Mouse (Mus musculus) heart, embryonic 16.5 days (tissue): ENCODE measurements around the gene Armc7. TPM values are rescaled to one million over a fixed set of nuclear protein-coding genes. Genes with fewer than 3 reads are reported as not detected.
"Not testable (repeated sequence)": the region's sequence is repeated elsewhere in the genome, so short reads cannot be mapped to it uniquely, and the experiment has no call there.

Experiments used
- ATAC-seq: fragments of 200-750 bp; cut with Nextera tagmentation; replicated peaks from 2 replicates; pipeline ENCODE4 v1.8.0; 2017; ENCODE audit warnings: moderate number of reproducible peaks; ENCODE audit not compliant: insufficient read depth, low FRiP score; ENCODE audit errors: extremely low read depth
- H3K27ac ChIP-seq: fragments of 300-500 bp; sonication (generic); 2 replicates; pipeline ENCODE4 v1.5.1; 2014; ENCODE audit warnings: mild to moderate bottlenecking, low read length, control low read depth, moderate library complexity
- H3K27me3 ChIP-seq: fragments of 300-500 bp; sonication (generic); 2 replicates; pipeline ENCODE4 v1.6.1; 2014; ENCODE audit warnings: low read length, mixed read lengths; ENCODE audit not compliant: control insufficient read depth, insufficient read depth
- H3K36me3 ChIP-seq: fragments of 300-500 bp; sonication (generic); 2 replicates; pipeline ENCODE4 v1.6.1; 2014; ENCODE audit not compliant: control insufficient read depth, insufficient read depth
- H3K4me1 ChIP-seq: fragments of 300-500 bp; sonication (generic); 2 replicates; pipeline ENCODE4 v1.6.1; 2014; ENCODE audit warnings: low read length, mixed read lengths; ENCODE audit not compliant: control insufficient read depth, insufficient read depth
- H3K4me2 ChIP-seq: fragments of 300-500 bp; sonication (generic); 2 replicates; pipeline ENCODE4 v1.6.1; 2014; ENCODE audit warnings: low read depth, mild to moderate bottlenecking, control low read depth, low read length
- H3K4me3 ChIP-seq: fragments of 300-500 bp; sonication (generic); 2 replicates; pipeline ENCODE4 v1.5.1; 2014; ENCODE audit warnings: mild to moderate bottlenecking, control low read depth, low read length
- H3K9ac ChIP-seq: fragments of 300-500 bp; sonication (generic); 2 replicates; pipeline ENCODE4 v1.6.1; 2014; ENCODE audit warnings: low read length, control low read depth
- H3K9me3 ChIP-seq: fragments of 300-500 bp; sonication (generic); replicated peaks from 2 replicates; pipeline ENCODE4 v1.6.1; 2016; ENCODE audit warnings: low read length; ENCODE audit not compliant: control insufficient read depth
- WGBS: fragments of 180-500 bp; shearing (Covaris S2); extraction: QIAGEN DNeasy Blood & Tissue Kit; methylation state at CpG from one replicate; pipeline ENCODE4 v1.1.7; 2014; 5-methylcytosine and 5-hydroxymethylcytosine counted together
- polyA plus RNA-seq: library from polyadenylated mRNA; unstranded; fragments of >200 nt; fragmentation: Nextera tagmentation; extraction: Ambion mirVana; gene quantifications from 2 replicates; pipeline ENCODE4 v1.2.1, GENCODE M21; 2015

The Armc7 gene
- polyA plus RNA-seq, 1 experiment from 2014 or later: 6.2 TPM

- no peaks in the 10 kb centered on the region for H3K27me3 ChIP-seq
- H3K4me3 ChIP-seq: peak within 1 kb of the TSS; percentile 19
- 75% methylated on average over 16 of the region's 16 CpGs for WGBS
- no peaks in the 10 kb centered on the region for H3K36me3 ChIP-seq
- no peaks in the 10 kb centered on the region for H3K9me3 ChIP-seq
- no peak within 1 kb of the TSS; the same call in none of the 2 replicates for H3K4me2 ChIP-seq
- peak; percentile 25; the same call in 1 of the 2 replicates for ATAC-seq
- peak within 1 kb of the TSS; percentile 65; the same call in 1 of the 2 replicates for H3K27ac ChIP-seq
- H3K4me1 ChIP-seq: peaks cover 5% of the 10 kb centered on the region
- H3K9ac ChIP-seq: no peak within 1 kb of the TSS
Measured at GRCm38 (mm10) chr11:115462243-115462891, 13.1 kb upstream of the Armc7 start, which contains the start of gene Slc16a5. TSS of gene Slc16a5 (plus strand) at chr11:115462474.

GRCm38 (mm10) chr11:115463397-115463796 is 12.1 kb upstream of the Armc7 start:
- H3K4me2 ChIP-seq: peak overlapping the region; percentile 16; the same call in 1 of the 2 replicates
- no peaks in the 10 kb centered on the region for H3K9me3 ChIP-seq
- H3K9ac ChIP-seq: no peak overlapping the region
- H3K27ac ChIP-seq: peak overlapping the region; percentile 65; the same call in 1 of the 2 replicates
- ATAC-seq: 0 out of 2 replicates have a peak, but pooled peaks have one; percentile 12
- no peaks in the 10 kb centered on the region for H3K27me3 ChIP-seq
- no peaks in the 10 kb centered on the region for H3K36me3 ChIP-seq
- H3K4me3 ChIP-seq: peak overlapping the region; percentile 28
- WGBS: 42% methylated on average over 11 of the region's 11 CpGs
- peaks cover 3% of the 10 kb centered on the region; the same call in 1 of the 2 replicates for H3K4me1 ChIP-seq

GRCm38 (mm10) chr11:115464851-115465250 is 10.6 kb upstream of the Armc7 start:
- peak overlapping the region; percentile 30 for H3K4me3 ChIP-seq
- 86% methylated on average over 8 of the region's 8 CpGs for WGBS
- peak overlapping the region; percentile 18; the same call in 1 of the 2 replicates for H3K4me2 ChIP-seq
- peaks cover 3% of the 10 kb centered on the region; the same call in 1 of the 2 replicates for H3K4me1 ChIP-seq
- no peaks in the 10 kb centered on the region for H3K36me3 ChIP-seq
- ATAC-seq: no peak
- H3K9me3 ChIP-seq: no peaks in the 10 kb centered on the region
- no peak overlapping the region; the same call in 1 of the 2 replicates for H3K9ac ChIP-seq
- H3K27me3 ChIP-seq: no peaks in the 10 kb centered on the region
- no peak overlapping the region; the same call in 1 of the 2 replicates for H3K27ac ChIP-seq

GRCm38 (mm10) chr11:115467217-115467618 is 8.2 kb upstream of the Armc7 start:
- Histone ChIP-seq H3K27ac (no peak overlapping the region), H3K27me3 (no peaks in the 10 kb centered on the region), H3K4me2 (no peak overlapping the region), H3K9ac (no peak overlapping the region), H3K36me3 (no peaks in the 10 kb centered on the region), H3K4me3 (no peak overlapping the region), H3K9me3 (no peaks in the 10 kb centered on the region), H3K4me1 (peaks cover 3% of the 10 kb centered on the region; the same call in 1 of the 2 replicates)
- WGBS: 38% methylated on average over 4 of the region's 4 CpGs
- ATAC-seq: no peak

- WGBS: 71% methylated on average over 7 of the region's 7 CpGs
- Histone ChIP-seq H3K4me1 (peaks cover 13% of the 10 kb centered on the region), H3K9ac (no peak overlapping the region)
Measured at GRCm38 (mm10) chr11:115472183-115472582, 3.3 kb upstream of the Armc7 start.

GRCm38 (mm10) chr11:115473626-115474275 is 1.7 kb upstream of the Armc7 start:
- H3K36me3 ChIP-seq: no peaks in the 10 kb centered on the region
- 14% methylated on average over 15 of the region's 15 CpGs for WGBS
- no peak overlapping the region for H3K4me3 ChIP-seq
- ATAC-seq: peak; percentile 46
- no peak overlapping the region for H3K9ac ChIP-seq
- H3K9me3 ChIP-seq: no peaks in the 10 kb centered on the region
- H3K27ac ChIP-seq: peak overlapping the region; percentile 80
- no peak overlapping the region for H3K4me2 ChIP-seq
- H3K27me3 ChIP-seq: no peaks in the 10 kb centered on the region
- H3K4me1 ChIP-seq: peaks cover 13% of the 10 kb centered on the region

More at GRCm38 (mm10) chr11:115472183-115472582, 3.3 kb upstream of the Armc7 start:
- no peak overlapping the region for H3K4me3 ChIP-seq
- no peak overlapping the region for H3K27ac ChIP-seq
- no peak for ATAC-seq
- H3K36me3 ChIP-seq: no peaks in the 10 kb centered on the region
- H3K4me2 ChIP-seq: no peak overlapping the region
- H3K9me3 ChIP-seq: no peaks in the 10 kb centered on the region
- H3K27me3 ChIP-seq: no peaks in the 10 kb centered on the region

GRCm38 (mm10) chr11:115475758-115476237 is 331 bp downstream of the Armc7 start:
- peak overlapping the region; percentile 5; the same call in 1 of the 2 replicates for H3K27ac ChIP-seq
- H3K4me3 ChIP-seq: peak overlapping the region; percentile 78
- 4% methylated on average over 28 of the region's 28 CpGs for WGBS

GRCm38 (mm10) chr11:115476630-115477029 is 1.2 kb downstream of the Armc7 start:
- H3K9me3 ChIP-seq, H3K27me3 ChIP-seq, H3K9ac ChIP-seq, H3K27ac ChIP-seq, ATAC-seq, H3K36me3 ChIP-seq: not testable (repeated sequence)
- peak overlapping the region; percentile 73 for H3K4me2 ChIP-seq
- H3K4me1 ChIP-seq: peaks cover 13% of the 10 kb centered on the region
- WGBS: 74% methylated on average over 4 of the region's 4 CpGs
- peak overlapping the region; percentile 78 for H3K4me3 ChIP-seq

More at GRCm38 (mm10) chr11:115475758-115476237, 331 bp downstream of the Armc7 start:
- H3K4me1 ChIP-seq: peaks cover 13% of the 10 kb centered on the region
- no peaks in the 10 kb centered on the region for H3K27me3 ChIP-seq
- peak overlapping the region; percentile 73 for H3K4me2 ChIP-seq
- peak; percentile 28; the same call in 1 of the 2 replicates for ATAC-seq
- H3K36me3 ChIP-seq: no peaks in the 10 kb centered on the region
- H3K9me3 ChIP-seq: no peaks in the 10 kb centered on the region
- peak overlapping the region; percentile 73 for H3K9ac ChIP-seq
